Mouse (Mus musculus) effector memory CD4-positive, alpha-beta T cell, adult 7 months (primary cell): ENCODE results near the gene Mllt10. TPM values are rescaled to one million over a fixed set of nuclear protein-coding genes. Genes with fewer than 3 reads are reported as not detected.

ENCODE experiments used
- polyA plus RNA-seq: library from polyadenylated mRNA; unstranded; fragments of 100-300 nt; shearing (Covaris generic); gene quantifications from one replicate; pipeline ENCODE4 v1.2.1, GENCODE M21; 2017

The Mllt10 gene
- 93.8 TPM for polyA plus RNA-seq

DNA sequence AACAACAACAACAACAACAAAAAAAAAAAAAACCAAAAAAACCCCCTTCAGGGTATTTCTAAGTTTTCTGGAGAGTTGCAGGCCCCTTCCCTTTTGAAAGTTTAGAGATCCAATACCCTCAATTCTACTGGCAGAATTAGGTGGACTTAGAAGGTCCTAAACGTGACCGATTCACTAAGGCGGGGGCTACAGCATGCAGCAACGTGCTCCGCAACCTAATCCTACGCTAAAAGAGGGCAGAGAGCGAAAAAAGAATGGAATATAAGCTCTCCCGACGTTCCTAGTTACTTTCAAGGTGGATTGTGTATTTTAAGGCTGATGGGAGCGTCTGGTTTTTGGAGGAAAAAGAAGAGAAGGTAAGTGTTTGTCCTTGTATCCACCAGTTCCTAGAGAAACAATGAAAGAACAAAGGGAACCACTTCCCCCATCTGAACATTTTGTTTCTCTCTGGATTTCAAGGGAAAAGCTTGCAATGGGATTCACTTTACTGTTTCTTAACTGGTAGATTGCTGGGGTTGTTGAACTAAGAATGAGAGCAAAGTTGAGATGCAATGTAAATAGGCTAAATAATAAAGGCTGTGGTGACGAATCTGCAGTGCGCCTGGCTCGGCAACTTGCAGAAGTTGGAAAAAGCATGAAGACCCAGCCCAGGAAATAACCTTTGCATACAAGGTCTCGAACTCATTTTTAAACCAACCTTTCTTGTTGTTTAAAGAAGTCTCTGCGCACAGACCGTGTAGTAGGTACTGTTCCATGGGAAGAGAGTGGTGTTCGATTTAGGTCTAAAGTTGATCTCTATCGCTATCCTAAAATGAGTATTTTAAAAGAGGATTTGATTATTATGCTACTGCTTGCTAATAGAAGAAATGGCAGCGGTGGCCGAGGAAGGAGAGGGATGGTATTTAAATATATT is at the start of gene Mllt10:
Mllt10 (plus strand) TSS at position 222 of the 913 bp plus-strand sequence.

GRCm38 (mm10) chr2:18037491-18037890 is 17.5 kb upstream of the Mllt10 start, which contains the start of gene A930004D18Rik:
Gene A930004D18Rik, minus strand, starts transcription at chr2:18037737.

DNA sequence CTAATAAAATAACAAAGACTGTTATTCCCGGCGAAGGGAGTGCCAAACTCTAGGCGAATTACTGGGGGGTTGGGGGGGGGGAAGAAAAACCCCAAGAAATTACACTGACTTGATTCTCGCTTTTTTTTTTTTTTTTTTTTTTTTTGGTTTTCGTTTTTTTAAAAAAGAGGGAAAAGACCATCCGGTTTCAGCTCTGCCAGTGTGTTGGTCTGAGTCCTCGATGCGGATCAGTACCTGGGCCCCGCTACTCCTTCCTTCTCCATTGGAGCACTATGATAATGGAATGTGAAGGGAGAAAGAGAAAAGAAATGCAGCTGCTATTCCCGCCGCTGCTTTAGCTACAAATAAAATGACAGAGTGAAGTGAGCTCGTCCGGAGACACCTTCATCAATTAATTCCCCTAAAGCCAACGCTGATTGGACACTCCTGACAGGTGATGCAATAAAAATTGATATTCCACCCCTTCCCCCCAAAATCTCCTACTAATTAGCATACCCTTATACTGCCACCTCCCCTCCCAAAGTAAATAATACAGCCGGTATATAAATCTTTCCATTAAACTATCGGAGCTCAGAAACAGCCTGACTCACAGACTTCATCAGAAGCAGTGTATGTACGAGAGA is 6.5 kb upstream of the Mllt10 start, which contains the start of gene Skida1:
Skida1 (minus strand) TSS at position 599 of the 623 bp plus-strand sequence.

Other genes starting within 250 kb of the Mllt10 start
- not detected for gene H2al2a, start 58.3 kb upstream of the Mllt10 start, polyA plus RNA-seq
- not detected for gene A930004D18Rik, start 17.5 kb upstream of the Mllt10 start, polyA plus RNA-seq
- 1.0 TPM for gene Skida1, start 6.2 kb upstream of the Mllt10 start, polyA plus RNA-seq